Mouse (Mus musculus) ES-E14 (cell line): ENCODE results near the gene Hipk2.

ENCODE experiments used
- CHD2 ChIP-seq: IDR thresholded peaks from 2 replicates; pipeline ENCODE4 v1.6.1; 2014; ENCODE audit warnings: mild to moderate bottlenecking, low read depth, low read length, inconsistent platforms
- HCFC1 ChIP-seq: IDR thresholded peaks from 2 replicates; pipeline ENCODE4 v1.6.1; 2012; ENCODE audit warnings: low read length, inconsistent platforms, borderline replicate concordance; ENCODE audit not compliant: insufficient read depth
- MAFK ChIP-seq: IDR thresholded peaks from 2 replicates; pipeline ENCODE4 v1.6.1; 2014; ENCODE audit warnings: mild to moderate bottlenecking, low read depth, low read length, inconsistent platforms; ENCODE audit not compliant: insufficient read depth
- ZC3H11A ChIP-seq: IDR thresholded peaks from 2 replicates; pipeline ENCODE4 v1.6.1; 2012; ENCODE audit warnings: low read depth, mild to moderate bottlenecking, inconsistent platforms, low read length, borderline replicate concordance
- ZNF384 ChIP-seq: IDR thresholded peaks from 2 replicates; pipeline ENCODE4 v1.6.1; 2012; ENCODE audit warnings: low read depth, low read length, inconsistent platforms

- TF ChIP-seq MAFK = no peak
- no peak for TF ChIP-seq HCFC1
- TF ChIP-seq ZC3H11A = no peak
- TF ChIP-seq CHD2 = no peak
- no peak for TF ChIP-seq ZNF384
These were observed 38.2 kb upstream of the Hipk2 start for GRCm38 (mm10) chr6:38914181-38914580.
